Mouse (Mus musculus): ENCODE measurements around the gene Gzma. TPM values are rescaled to one million over a fixed set of nuclear protein-coding genes. Genes with fewer than 3 reads are reported as not detected.

The Gzma gene
- polyA plus RNA-seq, 1 experiment from 2014 or later, result not detected

GRCm38 (mm10) chr13:113055826-113056225, 45.0 kb downstream of the Gzma start:
- Histone ChIP-seq H3K9me3 (ENCODE audit: control insufficient read depth, low read length) (no peaks in the 10 kb centered on the region), H3K27ac (ENCODE audit: low read depth, low read length) (no peak overlapping the region), H3K36me3 (ENCODE audit: control insufficient read depth, insufficient read depth, low read length) (no peaks in the 10 kb centered on the region), H3K4me2 (ENCODE audit: low read depth, low read length, severe bottlenecking) (no peak overlapping the region), H3K4me1 (replicated peaks; ENCODE audit: control insufficient read depth, insufficient read depth, low read length) (no peaks in the 10 kb centered on the region), H3K4me3 (ENCODE audit: low read depth, low read length) (no peak overlapping the region), H3K27me3 (ENCODE audit: control insufficient read depth, insufficient read depth, low read length) (no peaks in the 10 kb centered on the region), H3K9ac (ENCODE audit: low read length) (no peak overlapping the region)
- ATAC-seq (replicated peaks; ENCODE audit: low FRiP score) (no peak), DNase-seq (ENCODE audit: low spot score) (peak; percentile 57)
- 57% methylated on average over 8 of the region's 8 CpGs for WGBS

- Histone ChIP-seq H3K9me3 (ENCODE audit: control insufficient read depth, low read length) (no peaks in the 10 kb centered on the region), H3K4me1 (replicated peaks; ENCODE audit: control insufficient read depth, insufficient read depth, low read length) (no peaks in the 10 kb centered on the region), H3K4me3 (ENCODE audit: low read depth, low read length) (no peak overlapping the region), H3K9ac (ENCODE audit: low read length) (no peak overlapping the region), H3K36me3 (ENCODE audit: control insufficient read depth, insufficient read depth, low read length) (no peaks in the 10 kb centered on the region), H3K27me3 (ENCODE audit: control insufficient read depth, insufficient read depth, low read length) (no peaks in the 10 kb centered on the region), H3K27ac (ENCODE audit: low read depth, low read length) (no peak overlapping the region), H3K4me2 (ENCODE audit: low read depth, low read length, severe bottlenecking) (no peak overlapping the region)
- ATAC-seq (replicated peaks; ENCODE audit: low FRiP score) (no peak), DNase-seq (ENCODE audit: low spot score) (no peak)
- WGBS, result 93% methylated on average over 8 of the region's 8 CpGs
Measured at GRCm38 (mm10) chr13:113054230-113054629, 46.6 kb downstream of the Gzma start.

GRCm38 (mm10) chr13:113047647-113048046, 53.1 kb downstream of the Gzma start:
- no peak for DNase-seq (ENCODE audit: low spot score)
- no peak overlapping the region for H3K9ac ChIP-seq (ENCODE audit: low read length)
- H3K4me2 ChIP-seq (ENCODE audit: low read depth, low read length, severe bottlenecking), result no peak overlapping the region
- H3K27ac ChIP-seq (ENCODE audit: low read depth, low read length), result no peak overlapping the region
- no peaks in the 10 kb centered on the region for H3K36me3 ChIP-seq (ENCODE audit: control insufficient read depth, insufficient read depth, low read length)
- no peaks in the 10 kb centered on the region for H3K9me3 ChIP-seq (ENCODE audit: control insufficient read depth, low read length)
- ATAC-seq (replicated peaks; ENCODE audit: low FRiP score), result no peak
- no peaks in the 10 kb centered on the region for H3K27me3 ChIP-seq (ENCODE audit: control insufficient read depth, insufficient read depth, low read length)
- peaks cover 4% of the 10 kb centered on the region; the same call in 1 of the 2 replicates for H3K4me1 ChIP-seq (replicated peaks; ENCODE audit: control insufficient read depth, insufficient read depth, low read length)
- H3K4me3 ChIP-seq (ENCODE audit: low read depth, low read length), result no peak overlapping the region
- WGBS, result 81% methylated on average over 3 of the region's 3 CpGs

GRCm38 (mm10) chr13:113047018-113047417, 53.8 kb downstream of the Gzma start:
- DNase-seq (ENCODE audit: low spot score) (no peak), ATAC-seq (replicated peaks; ENCODE audit: low FRiP score) (peak; percentile 51)
- H3K9me3 ChIP-seq (ENCODE audit: control insufficient read depth, low read length), result no peaks in the 10 kb centered on the region
- H3K4me1 ChIP-seq (replicated peaks; ENCODE audit: control insufficient read depth, insufficient read depth, low read length), result peaks cover 4% of the 10 kb centered on the region; the same call in 1 of the 2 replicates
- no peak overlapping the region for H3K4me2 ChIP-seq (ENCODE audit: low read depth, low read length, severe bottlenecking)
- H3K27me3 ChIP-seq (ENCODE audit: control insufficient read depth, insufficient read depth, low read length), result no peaks in the 10 kb centered on the region
- H3K27ac ChIP-seq (ENCODE audit: low read depth, low read length), result no peak overlapping the region
- H3K36me3 ChIP-seq (ENCODE audit: control insufficient read depth, insufficient read depth, low read length), result no peaks in the 10 kb centered on the region
- no peak overlapping the region for H3K4me3 ChIP-seq (ENCODE audit: low read depth, low read length)
- no peak overlapping the region for H3K9ac ChIP-seq (ENCODE audit: low read length)

GRCm38 (mm10) chr13:113046211-113046883, 54.4 kb downstream of the Gzma start, which contains the start of gene Gpx8:
Gene Gpx8 (minus strand): TSS chr13:113046410.
- Histone ChIP-seq H3K27me3 (ENCODE audit: control insufficient read depth, insufficient read depth, low read length) (no peaks in the 10 kb centered on the region), H3K4me1 (replicated peaks; ENCODE audit: control insufficient read depth, insufficient read depth, low read length) (peaks cover 4% of the 10 kb centered on the region; the same call in 1 of the 2 replicates), H3K4me3 (ENCODE audit: low read depth, low read length) (peak within 1 kb of the TSS; percentile 42), H3K9ac (ENCODE audit: low read length) (peak within 1 kb of the TSS; percentile 53), H3K9me3 (ENCODE audit: control insufficient read depth, low read length) (no peaks in the 10 kb centered on the region), H3K4me2 (ENCODE audit: low read depth, low read length, severe bottlenecking) (peak within 1 kb of the TSS; percentile 45), H3K36me3 (ENCODE audit: control insufficient read depth, insufficient read depth, low read length) (no peaks in the 10 kb centered on the region), H3K27ac (ENCODE audit: low read depth, low read length) (no peak within 1 kb of the TSS)
- DNase-seq (ENCODE audit: low spot score) (peak; percentile 79), ATAC-seq (replicated peaks; ENCODE audit: low FRiP score) (peak; percentile 86)
- 7% methylated on average over 21 of the region's 21 CpGs for WGBS

GRCm38 (mm10) chr13:113045458-113046110, 55.2 kb downstream of the Gzma start:
- Histone ChIP-seq H3K36me3 (ENCODE audit: control insufficient read depth, insufficient read depth, low read length) (no peaks in the 10 kb centered on the region), H3K9ac (ENCODE audit: low read length) (peak overlapping the region; percentile 53), H3K27me3 (ENCODE audit: control insufficient read depth, insufficient read depth, low read length) (no peaks in the 10 kb centered on the region), H3K4me2 (ENCODE audit: low read depth, low read length, severe bottlenecking) (peak overlapping the region; percentile 45), H3K9me3 (ENCODE audit: control insufficient read depth, low read length) (no peaks in the 10 kb centered on the region), H3K4me3 (ENCODE audit: low read depth, low read length) (peak overlapping the region; percentile 42), H3K27ac (ENCODE audit: low read depth, low read length) (no peak overlapping the region), H3K4me1 (replicated peaks; ENCODE audit: control insufficient read depth, insufficient read depth, low read length) (peaks cover 4% of the 10 kb centered on the region; the same call in 1 of the 2 replicates)
- WGBS, result 29% methylated on average over 18 of the region's 18 CpGs
- DNase-seq (ENCODE audit: low spot score) (no peak), ATAC-seq (replicated peaks; ENCODE audit: low FRiP score) (no peak)

GRCm38 (mm10) chr13:113044876-113045275, 55.9 kb downstream of the Gzma start:
- H3K4me2 ChIP-seq (ENCODE audit: low read depth, low read length, severe bottlenecking), result peak overlapping the region; percentile 45
- DNase-seq (ENCODE audit: low spot score) (no peak), ATAC-seq (replicated peaks; ENCODE audit: low FRiP score) (no peak)
- WGBS, result 79% methylated on average over 3 of the region's 3 CpGs
- peak overlapping the region; percentile 16; the same call in 1 of the 2 replicates for H3K9ac ChIP-seq (ENCODE audit: low read length)
- peaks cover 4% of the 10 kb centered on the region; the same call in 1 of the 2 replicates for H3K4me1 ChIP-seq (replicated peaks; ENCODE audit: control insufficient read depth, insufficient read depth, low read length)
- H3K9me3 ChIP-seq (ENCODE audit: control insufficient read depth, low read length), result no peaks in the 10 kb centered on the region
- H3K27ac ChIP-seq (ENCODE audit: low read depth, low read length), result no peak overlapping the region
- no peaks in the 10 kb centered on the region for H3K27me3 ChIP-seq (ENCODE audit: control insufficient read depth, insufficient read depth, low read length)
- no peaks in the 10 kb centered on the region for H3K36me3 ChIP-seq (ENCODE audit: control insufficient read depth, insufficient read depth, low read length)
- peak overlapping the region; percentile 42; the same call in 1 of the 2 replicates for H3K4me3 ChIP-seq (ENCODE audit: low read depth, low read length)
